Mouse (Mus musculus) midbrain, postnatal 0 days (tissue): ENCODE measurements around the gene Gas7. TPM values are rescaled to one million over a fixed set of nuclear protein-coding genes. Genes with fewer than 3 reads are reported as not detected.

Experiments used
- ATAC-seq: fragments of 200-750 bp; cut with Nextera tagmentation; 2 replicates; pipeline ENCODE4 v1.8.0; 2017; ENCODE audit warnings: moderate number of reproducible peaks, mild to moderate bottlenecking, moderate TSS enrichment, moderate library complexity; ENCODE audit not compliant: low FRiP score
- DNase-seq: peaks from one replicate; pipeline ENCODE4 v3.0.0-alpha.2; 2015; ENCODE audit warnings: low spot score
- H3K27ac ChIP-seq: fragments of 300-500 bp; sonication (generic); 2 replicates; pipeline ENCODE4 v1.5.1; 2014; ENCODE audit warnings: low read depth, mild to moderate bottlenecking, low read length, mixed read lengths
- H3K27me3 ChIP-seq: fragments of 300-500 bp; sonication (generic); 2 replicates; pipeline ENCODE4 v1.6.1; 2014; ENCODE audit warnings: low read length, control low read depth, mixed read lengths; ENCODE audit not compliant: insufficient read depth
- H3K36me3 ChIP-seq: fragments of 300-500 bp; sonication (generic); 2 replicates; pipeline ENCODE4 v1.6.1; 2014; ENCODE audit warnings: low read length, control low read depth, mixed read lengths; ENCODE audit not compliant: insufficient read depth
- H3K4me1 ChIP-seq: fragments of 300-500 bp; sonication (generic); 2 replicates; pipeline ENCODE4 v1.6.1; 2014; ENCODE audit warnings: mild to moderate bottlenecking, control low read depth, antibody characterized with exemption, low read length, mixed read lengths; ENCODE audit not compliant: insufficient read depth
- H3K4me2 ChIP-seq: fragments of 300-500 bp; sonication (generic); 2 replicates; pipeline ENCODE4 v1.6.1; 2014; ENCODE audit warnings: low read depth, mild to moderate bottlenecking, low read length, mixed read lengths; ENCODE audit not compliant: poor library complexity, severe bottlenecking
- H3K4me3 ChIP-seq: fragments of 300-500 bp; sonication (generic); 2 replicates; pipeline ENCODE4 v1.5.1; 2014; ENCODE audit warnings: low read depth, mild to moderate bottlenecking, low read length, moderate library complexity
- H3K9ac ChIP-seq: fragments of 300-500 bp; sonication (generic); replicated peaks from 2 replicates; pipeline ENCODE4 v1.6.1; 2014; ENCODE audit warnings: mild to moderate bottlenecking, low read length, moderate library complexity, mixed read lengths; ENCODE audit not compliant: poor library complexity, severe bottlenecking
- H3K9me3 ChIP-seq: fragments of 300-500 bp; sonication (generic); 2 replicates; pipeline ENCODE4 v1.6.1; 2016; ENCODE audit warnings: low read length, control low read depth
- CTCF ChIP-seq: IDR thresholded peaks from 2 replicates; pipeline ENCODE4 v1.5.1; 2016; ENCODE audit warnings: antibody characterized with exemption, mild to moderate bottlenecking
- WGBS: fragments of 180-500 bp; shearing (Covaris S2); extraction: QIAGEN DNeasy Blood & Tissue Kit; methylation state at CpG from one replicate; pipeline ENCODE4 v1.1.7; 2014; 5-methylcytosine and 5-hydroxymethylcytosine counted together
- polyA plus RNA-seq: library from polyadenylated mRNA; unstranded; fragments of >200 nt; fragmentation: Nextera tagmentation; extraction: Ambion mirVana; gene quantifications from 2 replicates; pipeline ENCODE4 v1.2.1, GENCODE M21; 2015
- total RNA-seq: library from RNA; depleted of rRNA; stranded (reverse); fragments of >200 nt; gene quantifications from 2 replicates; pipeline ENCODE4 v1.2.3, GENCODE M21; 2014

The Gas7 gene
- total and polyA plus RNA-seq, 2 experiments from 2014 or later, result 82.1 to 118 TPM

DNA sequence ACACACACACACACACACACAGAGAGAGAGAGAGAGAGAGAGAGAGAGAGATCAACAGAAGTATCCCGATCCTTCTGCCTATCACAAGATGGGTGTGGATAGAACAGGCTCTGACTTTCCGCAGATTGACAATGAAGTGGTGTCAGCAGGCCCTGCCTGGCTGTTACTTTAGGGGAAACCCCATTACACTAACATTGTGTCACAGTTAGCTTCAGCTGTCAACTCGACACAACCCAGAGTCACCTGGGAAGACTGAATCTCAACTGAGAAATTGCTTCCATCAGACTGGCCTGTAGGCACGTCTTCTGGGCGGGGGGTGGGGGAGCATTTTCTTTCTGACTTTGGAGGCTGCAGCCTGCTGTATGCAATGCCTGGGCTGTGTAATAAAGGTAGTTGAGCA is 111.5 kb downstream of the Gas7 start:
- Histone ChIP-seq H3K4me3 (no peak overlapping the region), H3K9me3 (no peaks in the 10 kb centered on the region), H3K27me3 (no peaks in the 10 kb centered on the region), H3K4me1 (peaks cover 14% of the 10 kb centered on the region), H3K36me3 (no peaks in the 10 kb centered on the region), H3K4me2 (no peak overlapping the region), H3K27ac (no peak overlapping the region), H3K9ac (no peak overlapping the region)
- no peak for TF ChIP-seq CTCF
- DNase-seq (no peak), ATAC-seq (no peak)
- WGBS, result 80% methylated on average over 5 of the region's 5 CpGs

DNA sequence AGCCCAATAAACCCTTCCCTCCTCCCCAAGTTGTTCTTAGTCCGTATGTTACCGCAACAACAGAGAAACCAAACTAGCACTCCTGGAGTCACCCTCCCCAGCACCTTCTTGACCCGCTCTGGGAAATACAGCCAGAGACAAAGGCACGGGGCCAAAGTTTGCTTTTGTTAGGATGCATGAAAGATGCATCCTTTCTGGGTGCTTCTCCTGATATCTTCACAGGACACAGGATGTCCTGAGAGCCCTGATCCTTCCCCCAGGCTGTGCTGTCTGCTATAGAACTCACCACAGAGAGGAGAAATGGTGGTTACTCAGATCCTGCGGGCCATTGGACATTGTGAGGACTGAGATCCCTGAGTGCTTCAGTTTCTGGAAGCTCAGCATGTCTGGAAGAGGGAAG is 111.9 kb downstream of the Gas7 start:
- no peak for DNase-seq
- H3K4me1 ChIP-seq, result peaks cover 14% of the 10 kb centered on the region
- H3K9me3 ChIP-seq, result no peaks in the 10 kb centered on the region
- no peak for ATAC-seq
- TF ChIP-seq CTCF, result no peak
- no peak overlapping the region for H3K4me2 ChIP-seq
- 85% methylated on average over 5 of the region's 5 CpGs for WGBS
- no peaks in the 10 kb centered on the region for H3K27me3 ChIP-seq
- H3K9ac ChIP-seq, result no peak overlapping the region
- H3K27ac ChIP-seq, result no peak overlapping the region
- no peak overlapping the region for H3K4me3 ChIP-seq
- no peaks in the 10 kb centered on the region for H3K36me3 ChIP-seq

DNA sequence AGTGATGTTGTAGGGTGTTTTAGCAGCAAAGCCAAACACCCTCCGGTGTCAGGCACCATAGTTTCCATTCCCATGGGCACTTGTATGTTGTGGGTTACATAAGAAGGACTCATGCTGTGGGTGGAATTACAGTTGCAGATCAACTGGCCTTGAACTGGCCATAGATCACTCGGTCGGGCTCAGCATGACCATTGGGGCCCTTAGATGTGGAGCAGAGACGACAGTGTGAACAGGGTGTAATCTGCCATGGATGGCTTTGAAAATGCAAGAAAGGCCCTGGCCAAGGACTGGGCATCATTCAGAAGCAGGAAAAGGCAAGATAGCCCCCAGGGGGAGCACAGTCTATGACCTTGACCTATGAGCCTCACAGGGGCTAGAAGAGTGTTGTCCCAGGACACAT is 112.8 kb downstream of the Gas7 start:
- Histone ChIP-seq H3K9ac (no peak overlapping the region), H3K9me3 (no peaks in the 10 kb centered on the region), H3K27me3 (no peaks in the 10 kb centered on the region), H3K4me2 (no peak overlapping the region), H3K36me3 (no peaks in the 10 kb centered on the region), H3K4me1 (peaks cover 14% of the 10 kb centered on the region), H3K4me3 (no peak overlapping the region), H3K27ac (no peak overlapping the region)
- ATAC-seq (no peak), DNase-seq (no peak)
- TF ChIP-seq CTCF, result no peak
- WGBS, result 91% methylated on average over 4 of the region's 4 CpGs

DNA sequence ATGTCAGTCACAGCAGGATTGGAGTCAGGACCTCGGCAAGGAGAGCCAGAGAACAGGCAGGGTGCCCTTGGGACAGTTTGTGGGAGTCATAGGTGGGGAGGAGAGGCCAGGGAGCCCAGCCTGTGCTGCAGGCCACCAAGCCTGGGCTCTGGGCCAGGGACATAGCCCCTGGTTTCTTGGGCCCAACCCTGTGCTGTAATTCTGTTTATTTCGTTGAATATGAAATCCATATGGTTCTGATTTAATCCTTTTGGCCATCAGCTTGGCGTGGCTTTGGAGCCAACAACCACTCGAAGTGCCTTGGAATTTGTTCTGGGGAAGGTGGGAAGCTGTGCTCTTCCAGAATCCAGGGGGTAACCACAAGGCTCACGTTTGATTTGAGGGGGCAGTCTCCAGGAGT is 113.6 kb downstream of the Gas7 start:
- H3K4me1 ChIP-seq, result peaks cover 14% of the 10 kb centered on the region
- no peak overlapping the region for H3K27ac ChIP-seq
- WGBS, result 86% methylated on average over 5 of the region's 5 CpGs
- DNase-seq, result no peak
- H3K4me3 ChIP-seq, result no peak overlapping the region
- no peak overlapping the region for H3K4me2 ChIP-seq
- no peak for TF ChIP-seq CTCF
- H3K9ac ChIP-seq, result no peak overlapping the region
- no peak for ATAC-seq
- H3K27me3 ChIP-seq, result no peaks in the 10 kb centered on the region
- H3K36me3 ChIP-seq, result no peaks in the 10 kb centered on the region
- H3K9me3 ChIP-seq, result no peaks in the 10 kb centered on the region

DNA sequence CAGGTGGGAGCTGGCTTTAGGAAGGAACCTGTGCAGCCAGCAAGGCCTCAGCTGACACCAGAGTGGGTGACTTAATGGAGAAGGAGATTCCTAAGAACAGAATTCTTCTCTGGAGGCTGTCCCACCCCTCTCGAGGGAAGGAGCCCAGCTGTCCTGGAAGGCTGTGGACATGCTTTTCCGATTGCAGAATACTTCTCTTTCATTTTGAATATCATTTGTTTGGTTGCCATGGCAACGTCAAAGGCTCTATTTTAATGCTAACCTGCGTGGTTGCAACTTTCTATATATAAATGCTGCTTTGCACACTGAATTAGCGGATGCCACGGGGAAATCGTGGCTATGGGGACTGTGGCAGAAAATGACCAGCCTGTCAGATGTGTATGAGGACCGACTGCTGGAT is 115.7 kb downstream of the Gas7 start:
- ATAC-seq, result no peak
- H3K27ac ChIP-seq, result peak overlapping the region; percentile 52
- WGBS, result 24% methylated on average over 8 of the region's 8 CpGs

DNA sequence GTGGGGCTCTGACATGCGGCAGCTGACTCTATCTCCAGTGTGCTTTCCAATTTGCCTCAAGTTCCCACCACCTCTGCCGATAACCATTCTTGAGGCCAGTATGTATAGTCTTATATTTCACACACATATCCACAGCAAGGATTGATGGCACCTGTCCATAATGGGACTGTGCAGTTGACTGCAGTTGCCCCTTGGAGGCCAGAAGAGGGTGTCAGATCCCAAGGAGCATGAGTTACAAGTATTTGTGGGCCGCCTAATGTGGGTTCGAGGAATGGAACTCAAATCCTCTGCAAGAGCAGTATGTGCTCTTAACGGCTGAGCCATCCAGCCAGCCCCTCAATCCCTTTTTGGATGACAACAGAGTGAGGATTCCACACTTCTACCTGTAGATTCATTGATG is 119.1 kb downstream of the Gas7 start:
- Histone ChIP-seq H3K4me1 (peaks cover 14% of the 10 kb centered on the region), H3K9me3 (no peaks in the 10 kb centered on the region), H3K27me3 (no peaks in the 10 kb centered on the region), H3K4me2 (no peak overlapping the region), H3K4me3 (no peak overlapping the region), H3K36me3 (no peaks in the 10 kb centered on the region), H3K27ac (no peak overlapping the region), H3K9ac (no peak overlapping the region)
- no peak for DNase-seq
- no peak for ATAC-seq
- peak; percentile 7; the same call in 1 of the 2 replicates for TF ChIP-seq CTCF
- WGBS, result 91% methylated on average over 5 of the region's 5 CpGs

More for the DNA sequence above, 115.7 kb downstream of the Gas7 start:
- no peak for TF ChIP-seq CTCF
- H3K4me1 ChIP-seq, result peaks cover 14% of the 10 kb centered on the region
- no peak overlapping the region for H3K4me3 ChIP-seq
- 0 out of 2 replicates have a peak overlapping the region, but pooled peaks have one; percentile 9 for H3K4me2 ChIP-seq
- H3K27me3 ChIP-seq, result no peaks in the 10 kb centered on the region
- DNase-seq, result peak; percentile 50
- no peaks in the 10 kb centered on the region for H3K9me3 ChIP-seq
- H3K9ac ChIP-seq, result peak overlapping the region; percentile 36; the same call in 1 of the 2 replicates
- H3K36me3 ChIP-seq, result no peaks in the 10 kb centered on the region
